Mouse (Mus musculus): Measurements from ENCODE around the gene Sult2b1. TPM values are rescaled to one million over a fixed set of nuclear protein-coding genes. Genes with fewer than 3 reads are reported as not detected.

Sult2b1 gene
- polyA plus RNA-seq, 1 experiment from 2014 or later: not detected

Other genes starting within 250 kb of the Sult2b1 start
- not detected for gene Hsd17b14, start 229.8 kb downstream of the Sult2b1 start, polyA plus RNA-seq (2015; fragmentation: Illumina TruSeq; extraction: RNeasy Lipid Tissue Mini Kit (QIAGEN cat#74804); ENCODE audit: insufficient read depth, low read depth, low replicate concordance)
- 127 TPM for gene Bcat2, start 214.5 kb downstream of the Sult2b1 start, polyA plus RNA-seq (2015; fragmentation: Illumina TruSeq; extraction: RNeasy Lipid Tissue Mini Kit (QIAGEN cat#74804); ENCODE audit: insufficient read depth, low read depth, low replicate concordance)
- gene Fgf21, start 169.2 kb downstream of the Sult2b1 start, polyA plus RNA-seq (2015; fragmentation: Illumina TruSeq; extraction: RNeasy Lipid Tissue Mini Kit (QIAGEN cat#74804); ENCODE audit: insufficient read depth, low read depth, low replicate concordance): 41.8 TPM
- 4.9 TPM for gene Fut1, start 167.4 kb downstream of the Sult2b1 start, polyA plus RNA-seq (2015; fragmentation: Illumina TruSeq; extraction: RNeasy Lipid Tissue Mini Kit (QIAGEN cat#74804); ENCODE audit: insufficient read depth, low read depth, low replicate concordance)
- gene Izumo1, start 162.9 kb downstream of the Sult2b1 start, polyA plus RNA-seq (2015; fragmentation: Illumina TruSeq; extraction: RNeasy Lipid Tissue Mini Kit (QIAGEN cat#74804); ENCODE audit: insufficient read depth, low read depth, low replicate concordance): 2.0 TPM
- 11.1 TPM for gene Rasip1, start 157.2 kb downstream of the Sult2b1 start, polyA plus RNA-seq (2015; fragmentation: Illumina TruSeq; extraction: RNeasy Lipid Tissue Mini Kit (QIAGEN cat#74804); ENCODE audit: insufficient read depth, low read depth, low replicate concordance)
- gene Mamstr, start 144.7 kb downstream of the Sult2b1 start, polyA plus RNA-seq (2015; fragmentation: Illumina TruSeq; extraction: RNeasy Lipid Tissue Mini Kit (QIAGEN cat#74804); ENCODE audit: insufficient read depth, low read depth, low replicate concordance): 2.2 TPM
- not detected for gene Fut2, start 118.3 kb downstream of the Sult2b1 start, polyA plus RNA-seq (2015; fragmentation: Illumina TruSeq; extraction: RNeasy Lipid Tissue Mini Kit (QIAGEN cat#74804); ENCODE audit: insufficient read depth, low read depth, low replicate concordance)
- not detected for gene Ntn5, start 100.6 kb downstream of the Sult2b1 start, polyA plus RNA-seq (2015; fragmentation: Illumina TruSeq; extraction: RNeasy Lipid Tissue Mini Kit (QIAGEN cat#74804); ENCODE audit: insufficient read depth, low read depth, low replicate concordance)
- gene Sec1, start 90.3 kb downstream of the Sult2b1 start, polyA plus RNA-seq (2015; fragmentation: Illumina TruSeq; extraction: RNeasy Lipid Tissue Mini Kit (QIAGEN cat#74804); ENCODE audit: insufficient read depth, low read depth, low replicate concordance): not detected
- gene Car11, start 84.8 kb downstream of the Sult2b1 start, polyA plus RNA-seq (2015; fragmentation: Illumina TruSeq; extraction: RNeasy Lipid Tissue Mini Kit (QIAGEN cat#74804); ENCODE audit: insufficient read depth, low read depth, low replicate concordance): 2.1 TPM
- gene Dbp, start 79.6 kb downstream of the Sult2b1 start, polyA plus RNA-seq (2015; fragmentation: Illumina TruSeq; extraction: RNeasy Lipid Tissue Mini Kit (QIAGEN cat#74804); ENCODE audit: insufficient read depth, low read depth, low replicate concordance): 5.6 TPM
- 401 TPM for gene Rpl18, start 69.2 kb downstream of the Sult2b1 start, polyA plus RNA-seq (2015; fragmentation: Illumina TruSeq; extraction: RNeasy Lipid Tissue Mini Kit (QIAGEN cat#74804); ENCODE audit: insufficient read depth, low read depth, low replicate concordance)
- 9.0 TPM for gene Sphk2, start 66.7 kb downstream of the Sult2b1 start, polyA plus RNA-seq (2015; fragmentation: Illumina TruSeq; extraction: RNeasy Lipid Tissue Mini Kit (QIAGEN cat#74804); ENCODE audit: insufficient read depth, low read depth, low replicate concordance)
- not detected for gene Fam83e, start 63.5 kb downstream of the Sult2b1 start, polyA plus RNA-seq (2015; fragmentation: Illumina TruSeq; extraction: RNeasy Lipid Tissue Mini Kit (QIAGEN cat#74804); ENCODE audit: insufficient read depth, low read depth, low replicate concordance)
- gene Spaca4, start 58.9 kb downstream of the Sult2b1 start, polyA plus RNA-seq (2015; fragmentation: Illumina TruSeq; extraction: RNeasy Lipid Tissue Mini Kit (QIAGEN cat#74804); ENCODE audit: insufficient read depth, low read depth, low replicate concordance): not detected
- 4.6 TPM for gene Lmtk3, start 931 bp downstream of the Sult2b1 start, polyA plus RNA-seq (2015; fragmentation: Illumina TruSeq; extraction: RNeasy Lipid Tissue Mini Kit (QIAGEN cat#74804); ENCODE audit: insufficient read depth, low read depth, low replicate concordance)
- 31.3 TPM for gene Cyth2, start 29.9 kb upstream of the Sult2b1 start, polyA plus RNA-seq (2015; fragmentation: Illumina TruSeq; extraction: RNeasy Lipid Tissue Mini Kit (QIAGEN cat#74804); ENCODE audit: insufficient read depth, low read depth, low replicate concordance)
- gene Kcnj14, start 40.1 kb upstream of the Sult2b1 start, polyA plus RNA-seq (2015; fragmentation: Illumina TruSeq; extraction: RNeasy Lipid Tissue Mini Kit (QIAGEN cat#74804); ENCODE audit: insufficient read depth, low read depth, low replicate concordance): not detected
- 4.1 TPM for gene Grwd1, start 46.3 kb upstream of the Sult2b1 start, polyA plus RNA-seq (2015; fragmentation: Illumina TruSeq; extraction: RNeasy Lipid Tissue Mini Kit (QIAGEN cat#74804); ENCODE audit: insufficient read depth, low read depth, low replicate concordance)
- 53.6 TPM for gene Kdelr1, start 88.1 kb upstream of the Sult2b1 start, polyA plus RNA-seq (2015; fragmentation: Illumina TruSeq; extraction: RNeasy Lipid Tissue Mini Kit (QIAGEN cat#74804); ENCODE audit: insufficient read depth, low read depth, low replicate concordance)
- 0.42 TPM for gene Grin2d, start 93.7 kb upstream of the Sult2b1 start, polyA plus RNA-seq (2015; fragmentation: Illumina TruSeq; extraction: RNeasy Lipid Tissue Mini Kit (QIAGEN cat#74804); ENCODE audit: insufficient read depth, low read depth, low replicate concordance)
- not detected for gene Syngr4, start 112.0 kb upstream of the Sult2b1 start, polyA plus RNA-seq (2015; fragmentation: Illumina TruSeq; extraction: RNeasy Lipid Tissue Mini Kit (QIAGEN cat#74804); ENCODE audit: insufficient read depth, low read depth, low replicate concordance)
- 6.6 TPM for gene Tmem143, start 112.3 kb upstream of the Sult2b1 start, polyA plus RNA-seq (2015; fragmentation: Illumina TruSeq; extraction: RNeasy Lipid Tissue Mini Kit (QIAGEN cat#74804); ENCODE audit: insufficient read depth, low read depth, low replicate concordance)
- 42.8 TPM for gene Emp3, start 136.7 kb upstream of the Sult2b1 start, polyA plus RNA-seq (2015; fragmentation: Illumina TruSeq; extraction: RNeasy Lipid Tissue Mini Kit (QIAGEN cat#74804); ENCODE audit: insufficient read depth, low read depth, low replicate concordance)
- 0.72 TPM for gene Ccdc114, start 139.4 kb upstream of the Sult2b1 start, polyA plus RNA-seq (2015; fragmentation: Illumina TruSeq; extraction: RNeasy Lipid Tissue Mini Kit (QIAGEN cat#74804); ENCODE audit: insufficient read depth, low read depth, low replicate concordance)
- 0.63 TPM for gene Abcc6, start 245.6 kb upstream of the Sult2b1 start, polyA plus RNA-seq (2015; fragmentation: Illumina TruSeq; extraction: RNeasy Lipid Tissue Mini Kit (QIAGEN cat#74804); ENCODE audit: insufficient read depth, low read depth, low replicate concordance)
- gene Nomo1, start 249.0 kb upstream of the Sult2b1 start, polyA plus RNA-seq (2015; fragmentation: Illumina TruSeq; extraction: RNeasy Lipid Tissue Mini Kit (QIAGEN cat#74804); ENCODE audit: insufficient read depth, low read depth, low replicate concordance): 13.3 TPM